Mouse (Mus musculus) spleen, embryonic (tissue): ENCODE results near the gene Gm13695.
"Not testable (repeated sequence)": the region's sequence is repeated elsewhere in the genome, so short reads cannot be mapped to it uniquely, and the experiment has no call there.

Experiments used
- CTCF ChIA-PET: fragments of 350-600 bp; sonication (Branson Sonifier 250); formaldehyde crosslinking; loops from one replicate; lab custom pipeline; 2022; lab: Charles Lee

Gene Gm13695

DNA sequence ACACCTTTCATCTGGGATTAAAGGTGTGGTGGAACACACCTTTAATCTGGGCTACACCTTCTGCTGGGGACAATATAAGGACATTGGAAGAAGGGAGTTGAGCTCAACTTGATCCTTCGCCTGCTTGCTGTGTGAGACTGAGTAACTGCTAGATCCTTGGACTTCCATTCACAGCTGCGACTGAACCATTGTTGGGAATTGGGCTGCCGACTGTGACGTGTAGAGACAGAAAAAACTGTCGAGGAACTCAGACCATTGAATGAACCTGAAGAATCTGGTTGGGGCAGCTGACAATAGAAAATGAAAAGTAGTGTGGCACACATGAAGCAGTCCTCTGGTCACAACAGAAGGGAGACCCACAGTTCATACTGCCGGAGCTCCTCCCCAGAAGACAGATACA, at the start of gene Gm13695:
Gene Gm13695 (plus strand): TSS at position 301 of the 400 bp plus-strand sequence.
- CTCF ChIA-PET: not testable (repeated sequence)

GRCm38 (mm10) chr2:83929478-83930088, 37.5 kb upstream of the Gm13695 start:
- CTCF ChIA-PET: no interaction called here

DNA sequence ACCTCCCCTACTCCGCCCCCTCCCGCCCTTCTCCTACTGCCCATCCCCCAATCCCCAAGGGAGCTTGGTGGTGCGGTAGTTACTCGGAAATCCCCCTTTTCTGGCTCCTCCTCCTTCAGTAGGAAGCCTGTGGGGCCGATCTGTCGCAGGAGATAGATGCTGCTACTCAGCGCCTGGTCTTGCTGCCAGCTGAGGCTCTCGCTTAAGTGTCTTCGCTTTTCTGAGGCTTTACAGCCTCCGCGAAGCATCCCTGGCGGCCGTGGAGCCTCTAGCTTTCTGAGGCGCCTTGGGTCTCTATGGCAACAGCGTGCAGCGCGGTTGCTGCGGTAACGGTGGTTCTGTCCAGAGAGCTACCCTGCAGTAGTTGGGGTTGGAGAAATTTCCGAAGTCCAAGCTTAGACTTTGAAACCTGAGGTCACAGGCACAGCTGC, 26.2 kb upstream of the Gm13695 start, which contains the start of gene Zswim2:
Gene Zswim2 (minus strand): TSS at position 298 of the 431 bp plus-strand sequence.
- CTCF ChIA-PET: interaction anchor here (0.5 to 0.7 kb wide), 3 partner anchors 15 to 251 kb away, joined by 4 to 16 read pairs (median 5); no protein-coding TSS in a partner anchor

DNA sequence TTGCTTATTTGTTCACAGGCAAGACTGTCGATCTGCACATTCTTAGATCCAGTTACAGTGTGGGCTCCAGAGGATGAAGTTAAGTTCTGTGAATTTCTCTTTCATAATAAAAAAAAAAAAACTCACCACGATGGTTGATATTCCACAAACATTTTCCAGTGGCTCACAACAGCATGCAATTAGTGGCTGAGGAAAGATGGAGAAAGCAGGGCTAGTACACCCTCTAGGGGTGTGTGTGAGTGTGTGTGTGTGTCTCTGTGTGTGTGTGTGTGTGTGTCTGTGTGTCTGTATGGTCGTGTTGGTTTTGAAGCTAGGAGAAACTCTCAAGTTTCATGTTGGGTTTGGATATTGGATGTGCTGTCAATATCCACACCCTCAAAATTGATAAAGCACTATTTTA, 25.7 kb upstream of the Gm13695 start:
- CTCF ChIA-PET: interaction anchor here (0.5 to 0.7 kb wide), 4 partner anchors 15 to 252 kb away, joined by 3 to 16 read pairs (median 4); no protein-coding TSS in a partner anchor

GRCm38 (mm10) chr2:83941792-83942191, 25.3 kb upstream of the Gm13695 start:
- CTCF ChIA-PET: interaction anchor here (0.6 kb wide), 1 partner anchor 91 kb away, joined by 3 read pairs; no protein-coding TSS in a partner anchor

- CTCF ChIA-PET: not testable (repeated sequence)
Observed at GRCm38 (mm10) chr2:83955393-83955792, 11.7 kb upstream of the Gm13695 start, which contains the start of gene Gm13698. TSS of gene Gm13698 (plus strand) at chr2:83955693.

DNA sequence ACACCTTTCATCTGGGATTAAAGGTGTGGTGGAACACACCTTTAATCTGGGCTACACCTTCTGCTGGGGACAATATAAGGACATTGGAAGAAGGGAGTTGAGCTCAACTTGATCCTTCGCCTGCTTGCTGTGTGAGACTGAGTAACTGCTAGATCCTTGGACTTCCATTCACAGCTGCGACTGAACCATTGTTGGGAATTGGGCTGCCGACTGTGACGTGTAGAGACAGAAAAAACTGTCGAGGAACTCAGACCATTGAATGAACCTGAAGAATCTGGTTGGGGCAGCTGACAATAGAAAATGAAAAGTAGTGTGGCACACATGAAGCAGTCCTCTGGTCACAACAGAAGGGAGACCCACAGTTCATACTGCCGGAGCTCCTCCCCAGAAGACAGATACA, 5.9 kb upstream of the Gm13695 start, which contains the start of gene Gm13693:
Gene Gm13693 (plus strand): TSS at position 301 of the 400 bp plus-strand sequence.
- CTCF ChIA-PET: not testable (repeated sequence)

- CTCF ChIA-PET: not testable (repeated sequence)
Observed at GRCm38 (mm10) chr2:83972823-83973222, 5.7 kb downstream of the Gm13695 start, which contains the start of gene Gm13696. TSS of gene Gm13696 (plus strand) at chr2:83973123.

DNA sequence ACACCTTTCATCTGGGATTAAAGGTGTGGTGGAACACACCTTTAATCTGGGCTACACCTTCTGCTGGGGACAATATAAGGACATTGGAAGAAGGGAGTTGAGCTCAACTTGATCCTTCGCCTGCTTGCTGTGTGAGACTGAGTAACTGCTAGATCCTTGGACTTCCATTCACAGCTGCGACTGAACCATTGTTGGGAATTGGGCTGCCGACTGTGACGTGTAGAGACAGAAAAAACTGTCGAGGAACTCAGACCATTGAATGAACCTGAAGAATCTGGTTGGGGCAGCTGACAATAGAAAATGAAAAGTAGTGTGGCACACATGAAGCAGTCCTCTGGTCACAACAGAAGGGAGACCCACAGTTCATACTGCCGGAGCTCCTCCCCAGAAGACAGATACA, 11.5 kb downstream of the Gm13695 start, which contains the start of gene Gm13694:
Gene Gm13694 (plus strand): TSS at position 301 of the 400 bp plus-strand sequence.
- CTCF ChIA-PET: not testable (repeated sequence)

GRCm38 (mm10) chr2:83984443-83984842, 17.3 kb downstream of the Gm13695 start, which contains the start of gene Gm13697:
TSS of gene Gm13697 (plus strand) at chr2:83984743.
- CTCF ChIA-PET: not testable (repeated sequence)

DNA sequence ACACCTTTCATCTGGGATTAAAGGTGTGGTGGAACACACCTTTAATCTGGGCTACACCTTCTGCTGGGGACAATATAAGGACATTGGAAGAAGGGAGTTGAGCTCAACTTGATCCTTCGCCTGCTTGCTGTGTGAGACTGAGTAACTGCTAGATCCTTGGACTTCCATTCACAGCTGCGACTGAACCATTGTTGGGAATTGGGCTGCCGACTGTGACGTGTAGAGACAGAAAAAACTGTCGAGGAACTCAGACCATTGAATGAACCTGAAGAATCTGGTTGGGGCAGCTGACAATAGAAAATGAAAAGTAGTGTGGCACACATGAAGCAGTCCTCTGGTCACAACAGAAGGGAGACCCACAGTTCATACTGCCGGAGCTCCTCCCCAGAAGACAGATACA, 23.1 kb downstream of the Gm13695 start, which contains the start of gene Gm13691:
Gene Gm13691 (plus strand): TSS at position 301 of the 400 bp plus-strand sequence.
- CTCF ChIA-PET: not testable (repeated sequence)

GRCm38 (mm10) chr2:83993639-83994255, 26.6 kb downstream of the Gm13695 start:
- CTCF ChIA-PET: not testable (repeated sequence)

GRCm38 (mm10) chr2:83994526-83994925, 27.4 kb downstream of the Gm13695 start:
- CTCF ChIA-PET: not testable (repeated sequence)

GRCm38 (mm10) chr2:84008913-84009312, 41.8 kb downstream of the Gm13695 start:
- CTCF ChIA-PET: no interaction called here

- CTCF ChIA-PET: no interaction called here
Observed at GRCm38 (mm10) chr2:84009818-84010217, 42.7 kb downstream of the Gm13695 start.

DNA sequence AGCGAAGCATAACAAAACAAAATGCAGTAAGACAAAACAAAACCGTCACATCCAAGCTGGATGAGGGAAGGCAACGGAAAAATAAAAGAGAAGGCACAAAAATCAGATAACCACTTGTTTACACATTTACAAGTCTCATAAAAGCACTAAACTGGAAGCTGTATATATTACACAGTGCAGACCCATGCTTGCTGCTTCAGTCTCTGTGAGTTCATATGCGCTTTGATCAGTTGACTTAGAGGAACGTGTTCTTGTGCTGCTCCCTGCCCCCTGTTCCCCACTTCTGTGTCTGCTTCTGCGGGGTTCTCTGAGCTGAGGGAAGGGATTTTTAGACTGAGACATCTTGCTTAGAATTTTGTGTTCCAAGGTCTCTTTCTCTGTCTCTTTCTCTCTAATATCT, 47.5 kb downstream of the Gm13695 start:
- CTCF ChIA-PET: no interaction called here

DNA sequence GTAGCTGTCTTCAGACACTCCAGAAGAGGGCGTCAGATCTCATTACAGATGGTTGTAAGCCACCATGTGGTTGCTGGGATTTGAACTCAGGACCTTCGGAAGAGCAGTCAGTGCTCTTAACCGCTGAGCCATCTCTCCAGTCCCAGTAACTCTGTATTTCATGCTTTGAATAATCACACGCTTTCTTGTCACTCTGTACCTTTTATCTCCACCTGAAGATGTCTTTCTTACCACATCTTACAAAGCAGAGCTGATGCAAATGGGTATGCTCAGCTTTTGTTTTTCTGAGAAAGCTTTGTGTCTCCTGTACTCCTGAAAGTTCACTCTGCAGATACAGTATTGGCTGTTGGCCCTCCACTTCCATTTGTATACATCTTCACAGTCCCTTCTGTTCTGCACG, 49.2 kb downstream of the Gm13695 start:
- CTCF ChIA-PET: not testable (repeated sequence)

GRCm38 (mm10) chr2:84018330-84018729, 51.2 kb downstream of the Gm13695 start:
- CTCF ChIA-PET: no interaction called here
